Mouse (Mus musculus): ENCODE data around the gene Cpvl. TPM values are rescaled to one million over a fixed set of nuclear protein-coding genes. Genes with fewer than 3 reads are reported as not detected.

Gene Cpvl
- total RNA-seq, 2 experiments from 2014 or later, result 0.25 to 0.34 TPM

- no peak for DNase-seq (ENCODE audit: low spot score in 2 of 2)
These were observed 87.4 kb downstream of the Cpvl start for GRCm38 (mm10) chr6:53891109-53891508.

DNA sequence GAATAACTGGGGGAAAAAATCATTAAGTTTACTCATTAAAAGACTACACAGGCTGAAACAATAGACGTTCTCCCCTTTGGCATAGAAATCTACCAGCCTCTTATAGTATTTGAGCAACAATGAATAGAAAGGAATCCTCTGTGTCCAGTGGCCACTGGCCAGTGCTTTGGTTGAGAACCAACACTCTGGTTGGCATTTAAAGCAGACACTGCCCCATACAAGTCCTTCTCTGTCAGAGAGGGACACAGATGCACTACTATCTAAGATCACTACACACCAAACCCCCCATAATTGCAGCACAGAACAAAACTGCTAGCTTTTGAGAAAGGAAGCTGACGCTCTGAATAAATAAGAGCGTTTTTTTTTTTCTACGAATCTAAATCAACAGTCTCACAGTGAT lies 93.5 kb downstream of the Cpvl start:
- DNase-seq (ENCODE audit: low spot score in 2 of 2), result no peak

- no peak for DNase-seq (ENCODE audit: low spot score in 2 of 2)
These were observed 94.0 kb downstream of the Cpvl start for GRCm38 (mm10) chr6:53884496-53884895.

- DNase-seq (ENCODE audit: low spot score in 2 of 2), result no peak
These were observed 95.1 kb downstream of the Cpvl start for GRCm38 (mm10) chr6:53883405-53883804.

DNA sequence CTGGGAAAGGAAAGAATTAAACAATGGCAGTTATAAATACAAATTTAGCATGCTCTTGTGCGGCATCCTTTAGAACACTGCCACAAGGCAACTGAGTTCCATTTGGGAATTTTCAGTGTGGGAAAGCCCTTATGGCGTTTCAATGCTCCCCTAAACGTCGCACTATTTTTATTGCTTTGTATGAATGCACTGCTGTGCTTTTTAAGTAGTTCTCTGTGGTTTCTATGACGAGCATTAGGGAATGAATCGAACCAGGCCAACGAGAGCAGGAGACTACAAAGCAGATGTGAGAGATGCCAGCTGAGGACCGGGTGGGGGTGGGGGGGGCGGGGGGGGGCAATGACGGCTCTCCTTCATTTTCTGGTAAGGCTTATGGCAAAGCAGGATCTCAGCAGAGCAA lies 96.8 kb downstream of the Cpvl start:
- DNase-seq (ENCODE audit: low spot score in 2 of 2), result no peak

DNA sequence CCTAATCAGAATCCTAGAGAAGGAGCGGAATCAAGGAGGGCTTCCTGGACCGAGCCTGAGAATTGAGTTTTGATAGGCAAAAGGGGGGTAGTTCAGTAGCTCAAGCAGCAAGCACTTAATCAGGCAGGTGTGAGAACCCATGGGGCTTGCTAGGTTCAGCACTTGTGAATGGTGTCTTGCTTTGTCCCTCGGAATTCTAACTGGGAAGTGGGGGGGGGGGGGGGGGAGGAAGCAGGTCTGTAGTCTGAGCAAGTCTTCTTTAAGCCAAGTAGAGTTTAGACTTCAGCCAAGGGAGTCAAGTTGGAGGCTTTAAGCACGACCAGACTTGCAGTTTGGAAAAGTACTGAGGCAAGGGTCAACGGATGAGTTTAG lies 97.2 kb downstream of the Cpvl start:
- DNase-seq (ENCODE audit: low spot score in 2 of 2), result no peak

- no peak for DNase-seq (ENCODE audit: low spot score in 2 of 2)
These were observed 97.8 kb downstream of the Cpvl start for GRCm38 (mm10) chr6:53880530-53881234.

DNA sequence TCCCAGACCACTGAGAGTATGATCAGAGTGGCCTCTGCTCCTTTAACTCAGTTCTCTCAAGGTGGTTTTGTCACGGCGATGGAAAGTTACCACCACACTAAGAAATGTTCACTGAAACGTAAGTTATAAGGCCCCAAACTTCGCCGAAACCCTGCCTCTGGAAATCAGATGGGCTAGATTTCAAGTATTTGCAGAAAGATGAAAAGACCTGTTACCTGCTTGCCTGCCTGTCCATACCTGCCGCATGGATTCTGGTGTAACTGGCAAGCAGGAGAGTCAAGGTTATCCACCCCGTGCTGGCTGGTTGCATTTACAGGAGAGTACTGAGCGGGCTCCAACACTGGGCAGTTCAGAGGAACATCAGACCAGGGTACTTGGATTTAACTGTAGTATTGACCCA lies 98.9 kb downstream of the Cpvl start:
- DNase-seq (ENCODE audit: low spot score in 2 of 2), result no peak

- DNase-seq (ENCODE audit: low spot score in 2 of 2), result no peak
These were observed 103.5 kb downstream of the Cpvl start for GRCm38 (mm10) chr6:53874881-53875429.

DNA sequence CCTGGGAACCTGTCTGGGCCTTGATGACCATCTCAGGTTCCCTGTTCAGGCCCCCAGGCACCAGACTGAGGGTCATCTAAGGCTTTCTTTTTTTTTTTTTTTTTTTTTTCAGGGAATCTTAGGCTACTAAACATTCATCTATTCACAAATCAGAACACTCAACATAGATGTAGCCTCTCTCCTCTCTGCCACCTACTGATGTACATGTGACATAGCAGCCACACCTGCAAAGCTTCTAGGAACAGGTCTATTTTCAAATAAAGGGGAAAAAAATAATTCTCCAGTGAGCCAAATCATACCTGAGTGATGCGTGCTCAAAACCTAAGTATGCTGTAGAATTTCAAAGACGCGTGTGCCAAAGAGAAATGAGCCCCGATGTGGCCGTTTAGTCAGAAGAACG lies 106.6 kb downstream of the Cpvl start:
- DNase-seq (ENCODE audit: low spot score in 2 of 2), result no peak

GRCm38 (mm10) chr6:53863011-53863410 lies 115.5 kb downstream of the Cpvl start:
- DNase-seq (ENCODE audit: low spot score in 2 of 2), result no peak

DNA sequence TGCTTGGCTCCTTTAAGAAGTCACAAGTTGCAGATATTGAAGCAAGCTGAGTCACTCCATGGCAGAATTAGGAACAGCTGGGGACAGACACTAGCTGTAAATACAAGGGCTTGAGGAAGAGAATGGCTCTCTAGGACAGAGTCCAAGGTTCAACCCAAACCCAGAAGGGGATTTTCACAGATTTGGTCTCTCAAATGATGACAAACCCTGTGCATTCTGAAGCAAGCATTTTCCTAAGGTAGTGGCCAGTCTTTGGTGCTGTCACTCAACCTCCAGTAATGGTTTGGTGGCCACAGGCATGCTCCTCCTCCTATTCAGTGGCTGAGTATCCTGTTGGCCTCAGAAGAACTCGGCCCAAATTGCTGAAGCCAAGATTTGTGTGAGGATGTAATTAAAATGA lies 119.4 kb downstream of the Cpvl start:
- no peak for DNase-seq (ENCODE audit: low spot score in 2 of 2)

DNA sequence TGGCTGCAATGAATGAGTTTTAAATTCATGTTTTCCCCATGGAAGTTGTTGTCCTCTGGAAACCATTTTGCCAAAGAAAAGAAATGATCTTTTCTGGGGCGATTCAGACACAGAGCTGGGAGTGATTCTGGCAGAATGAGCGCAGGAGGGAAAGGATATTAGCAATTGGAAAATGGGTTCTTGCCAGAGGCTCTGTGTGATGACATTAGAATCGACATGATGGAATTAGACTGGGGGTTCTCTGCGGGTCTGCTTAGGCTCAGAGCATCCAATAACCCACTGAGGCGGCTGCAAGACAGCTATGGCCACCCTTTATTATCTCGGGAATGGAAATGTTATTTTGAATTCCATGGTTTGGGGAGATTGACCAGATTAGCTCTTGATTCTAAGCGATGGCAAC lies 120.6 kb downstream of the Cpvl start:
- no peak for DNase-seq (ENCODE audit: low spot score in 2 of 2)

DNA sequence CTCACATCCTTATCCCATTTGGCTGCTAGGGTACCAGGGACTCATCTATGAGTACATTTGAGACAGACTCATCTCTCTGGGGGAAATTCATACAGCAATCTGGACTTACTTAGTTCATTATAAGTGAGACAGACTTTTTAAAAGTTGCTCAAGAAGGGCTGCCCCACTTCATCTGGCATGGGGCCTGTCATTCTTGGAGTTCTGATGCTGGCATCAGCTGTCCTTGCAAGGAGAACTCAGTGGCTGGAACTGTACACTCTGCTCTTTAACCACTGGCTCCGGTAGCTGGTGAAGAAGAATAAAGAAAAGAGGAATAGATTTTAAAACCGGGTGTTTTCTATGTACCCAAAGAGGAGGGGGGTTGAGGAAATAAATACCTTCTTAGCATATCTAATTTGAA lies 121.7 kb downstream of the Cpvl start:
- DNase-seq (ENCODE audit: low spot score in 2 of 2), result no peak

GRCm38 (mm10) chr6:53854971-53855856 lies 123.3 kb downstream of the Cpvl start:
- no peak for DNase-seq (ENCODE audit: low spot score in 2 of 2)

DNA sequence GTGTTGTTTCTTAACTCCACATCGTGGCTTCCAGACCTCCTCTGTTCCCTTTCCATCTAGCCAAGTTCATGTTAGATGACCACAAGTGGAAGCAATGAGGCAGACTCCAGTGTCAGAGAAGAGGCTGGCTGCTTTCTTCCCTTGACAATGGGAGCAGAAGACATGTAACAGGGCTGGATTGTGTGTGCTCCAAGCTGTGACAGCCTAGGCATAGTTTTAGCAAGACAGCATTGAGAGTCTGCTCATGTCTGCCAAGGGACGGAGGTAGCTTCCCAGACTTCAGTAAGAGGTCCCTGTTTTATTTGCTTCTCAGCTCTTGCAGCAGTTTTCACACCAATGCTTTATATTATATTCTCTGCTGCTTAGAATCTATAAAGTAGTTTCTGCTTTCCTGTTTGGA lies 124.2 kb downstream of the Cpvl start:
- DNase-seq (ENCODE audit: low spot score in 2 of 2), result no peak

- DNase-seq (ENCODE audit: low spot score in 2 of 2), result no peak
These were observed 124.9 kb downstream of the Cpvl start for GRCm38 (mm10) chr6:53853546-53853945.

DNA sequence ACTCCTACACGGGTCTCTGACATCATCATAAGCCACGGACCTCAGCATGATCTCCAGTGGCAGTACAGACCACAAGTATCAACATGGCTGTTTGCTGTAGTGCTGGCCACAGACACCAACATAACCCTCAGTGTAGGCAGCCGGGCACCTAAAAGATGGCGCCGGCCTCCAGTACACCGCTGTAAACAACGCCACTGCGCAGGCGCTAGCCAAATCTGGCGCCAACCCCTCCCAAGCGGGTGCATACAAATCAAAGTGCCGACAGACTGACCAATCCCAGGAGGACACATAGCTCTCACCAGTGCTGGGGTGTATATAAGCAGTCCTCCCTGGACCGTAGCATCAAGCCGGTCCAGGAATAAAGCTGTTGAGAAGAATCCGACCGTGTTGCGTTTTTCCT lies 133.8 kb downstream of the Cpvl start:
- DNase-seq (ENCODE audit: low spot score in 2 of 2), result no peak

- no peak for DNase-seq (ENCODE audit: low spot score in 2 of 2)
These were observed 153.3 kb downstream of the Cpvl start for GRCm38 (mm10) chr6:53825213-53825612.

Measured in adrenal gland, postnatal 4 days (tissue).